Mouse (Mus musculus) testis, adult 2 months (tissue): ENCODE results near the gene Rprd1b.

ENCODE experiments used
- CTCF ChIP-seq: fragments of 200-500 bp; IDR thresholded peaks from 2 replicates; pipeline ENCODE4 v1.5.1; 2012; ENCODE audit warnings: low read depth, mild to moderate bottlenecking, inconsistent platforms, low read length, moderate library complexity; ENCODE audit not compliant: control insufficient read depth, insufficient read depth, insufficient replicate concordance
- POLR2A ChIP-seq: fragments of 200-500 bp; IDR thresholded peaks from 2 replicates; pipeline ENCODE4 v1.6.1; 2012; ENCODE audit warnings: low read depth, mild to moderate bottlenecking, inconsistent platforms, low read length, moderate library complexity; ENCODE audit not compliant: control insufficient read depth

DNA sequence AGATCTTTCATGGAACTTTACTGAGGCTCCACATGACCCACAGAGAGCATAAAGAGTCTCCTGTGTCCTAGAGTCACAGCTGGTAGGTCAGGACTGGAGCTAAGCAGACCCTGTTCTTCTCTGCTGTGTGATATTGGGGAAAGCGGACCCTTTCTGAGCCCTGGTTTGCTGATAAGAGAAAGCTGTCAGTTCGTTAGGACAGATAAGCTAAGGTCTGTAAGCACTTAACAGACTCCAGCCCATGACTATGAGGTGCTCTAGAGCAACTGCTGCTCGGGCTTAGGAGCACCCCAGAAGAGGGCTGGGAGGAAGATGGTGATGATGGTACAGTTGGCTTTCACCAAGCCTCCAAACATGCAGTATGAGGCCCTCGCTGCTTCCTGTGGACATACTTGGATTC lies 90.8 kb downstream of the Rprd1b start:
- TF ChIP-seq CTCF (no peak), POLR2A (no peak)
